Mouse (Mus musculus) stomach, embryonic 14.5 days (tissue): Measurements from ENCODE around the gene Dnm2. TPM values are rescaled to one million over a fixed set of nuclear protein-coding genes. Genes with fewer than 3 reads are reported as not detected.

Experiments
- ATAC-seq: fragments of 200-750 bp; cut with Nextera tagmentation; 2 replicates; pipeline ENCODE4 v1.8.0; 2017; ENCODE audit warnings: low read depth, moderate TSS enrichment; ENCODE audit not compliant: insufficient number of reproducible peaks, insufficient read depth, low FRiP score
- H3K27ac ChIP-seq: fragments of 300-500 bp; sonication (generic); 2 replicates; pipeline ENCODE4 v1.5.1; 2014; ENCODE audit warnings: mild to moderate bottlenecking, low read length, moderate library complexity, mixed read lengths
- H3K27me3 ChIP-seq: fragments of 300-500 bp; sonication (generic); 2 replicates; pipeline ENCODE4 v1.6.1; 2014; ENCODE audit warnings: low read length, control low read depth, mixed read lengths; ENCODE audit not compliant: control insufficient read depth, insufficient read depth
- H3K36me3 ChIP-seq: fragments of 300-500 bp; sonication (generic); 2 replicates; pipeline ENCODE4 v1.6.1; 2014; ENCODE audit warnings: mild to moderate bottlenecking, control low read depth, low read length, moderate library complexity, mixed read lengths; ENCODE audit not compliant: control insufficient read depth, insufficient read depth
- H3K4me1 ChIP-seq: fragments of 300-500 bp; sonication (generic); 2 replicates; pipeline ENCODE4 v1.6.1; 2014; ENCODE audit warnings: low read length, control low read depth, mixed read lengths; ENCODE audit not compliant: control insufficient read depth, insufficient read depth
- H3K4me2 ChIP-seq: fragments of 300-500 bp; sonication (generic); replicated peaks from 2 replicates; pipeline ENCODE4 v1.6.1; 2014; ENCODE audit warnings: low read depth, low read length, control low read depth
- H3K4me3 ChIP-seq: fragments of 300-500 bp; sonication (generic); 2 replicates; pipeline ENCODE4 v1.5.1; 2014; ENCODE audit warnings: low read depth, low read length, control low read depth
- H3K9ac ChIP-seq: fragments of 300-500 bp; sonication (generic); replicated peaks from 2 replicates; pipeline ENCODE4 v1.6.1; 2014; ENCODE audit warnings: low read depth, mild to moderate bottlenecking, control low read depth, low read length, moderate library complexity, mixed read lengths
- H3K9me3 ChIP-seq: fragments of 300-500 bp; sonication (generic); 2 replicates; pipeline ENCODE4 v1.6.1; 2016; ENCODE audit warnings: low read depth, low read length, control low read depth; ENCODE audit not compliant: control insufficient read depth
- WGBS: fragments of 180-500 bp; shearing (Covaris S2); extraction: QIAGEN DNeasy Blood & Tissue Kit; methylation state at CpG from one replicate; pipeline ENCODE4 v1.1.7; 2014; 5-methylcytosine and 5-hydroxymethylcytosine counted together
- polyA plus RNA-seq: library from polyadenylated mRNA; unstranded; fragments of >200 nt; fragmentation: Nextera tagmentation; extraction: Ambion mirVana; gene quantifications from 2 replicates; pipeline ENCODE4 v1.2.1, GENCODE M21; 2014

Dnm2 gene
- polyA plus RNA-seq, 1 experiment from 2014 or later: 61.6 TPM

DNA sequence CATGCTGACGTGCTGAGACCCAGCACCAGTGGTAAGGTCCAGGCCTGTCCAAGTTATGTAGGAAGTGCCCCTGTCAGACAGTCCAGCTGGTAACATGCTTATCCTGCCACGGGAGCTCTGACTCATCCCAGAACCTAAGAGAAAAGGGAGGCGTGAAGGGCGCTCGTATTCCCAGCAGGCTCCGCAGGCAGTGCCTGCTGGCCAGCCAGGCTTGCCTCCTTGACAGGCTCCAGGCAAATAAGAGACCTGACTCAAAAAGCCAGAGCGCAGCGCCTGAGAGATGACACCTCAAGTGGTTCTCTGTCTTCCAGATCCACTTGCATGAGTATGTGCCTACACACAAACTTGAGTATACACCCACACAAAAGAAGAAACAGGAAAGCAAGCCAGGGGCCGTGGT is 70.0 kb downstream of the Dnm2 start:
- no peak for ATAC-seq
- no peaks in the 10 kb centered on the region for H3K27me3 ChIP-seq
- no peaks in the 10 kb centered on the region for H3K4me1 ChIP-seq
- 82% methylated on average over 9 of the region's 9 CpGs for WGBS
- no peak overlapping the region for H3K9ac ChIP-seq
- no peaks in the 10 kb centered on the region for H3K9me3 ChIP-seq
- H3K4me2 ChIP-seq: no peak overlapping the region
- no peak overlapping the region for H3K27ac ChIP-seq
- no peak overlapping the region for H3K4me3 ChIP-seq
- H3K36me3 ChIP-seq: peaks cover 19% of the 10 kb centered on the region

GRCm38 (mm10) chr9:21496308-21497049 is 71.8 kb downstream of the Dnm2 start:
- Histone ChIP-seq H3K27me3 (no peaks in the 10 kb centered on the region), H3K9ac (no peak overlapping the region), H3K36me3 (peaks cover 23% of the 10 kb centered on the region), H3K27ac (no peak overlapping the region), H3K4me2 (no peak overlapping the region), H3K4me3 (no peak overlapping the region), H3K9me3 (no peaks in the 10 kb centered on the region), H3K4me1 (no peaks in the 10 kb centered on the region)
- ATAC-seq: no peak
- WGBS: 83% methylated on average over 19 of the region's 19 CpGs

GRCm38 (mm10) chr9:21497050-21497542 is 72.4 kb downstream of the Dnm2 start:
- peaks cover 23% of the 10 kb centered on the region for H3K36me3 ChIP-seq
- H3K9me3 ChIP-seq: no peaks in the 10 kb centered on the region
- H3K27me3 ChIP-seq: no peaks in the 10 kb centered on the region
- H3K4me2 ChIP-seq: no peak overlapping the region
- WGBS: 93% methylated on average over 16 of the region's 16 CpGs
- H3K4me3 ChIP-seq: no peak overlapping the region
- H3K4me1 ChIP-seq: no peaks in the 10 kb centered on the region
- no peak overlapping the region for H3K27ac ChIP-seq
- no peak overlapping the region for H3K9ac ChIP-seq
- no peak for ATAC-seq

DNA sequence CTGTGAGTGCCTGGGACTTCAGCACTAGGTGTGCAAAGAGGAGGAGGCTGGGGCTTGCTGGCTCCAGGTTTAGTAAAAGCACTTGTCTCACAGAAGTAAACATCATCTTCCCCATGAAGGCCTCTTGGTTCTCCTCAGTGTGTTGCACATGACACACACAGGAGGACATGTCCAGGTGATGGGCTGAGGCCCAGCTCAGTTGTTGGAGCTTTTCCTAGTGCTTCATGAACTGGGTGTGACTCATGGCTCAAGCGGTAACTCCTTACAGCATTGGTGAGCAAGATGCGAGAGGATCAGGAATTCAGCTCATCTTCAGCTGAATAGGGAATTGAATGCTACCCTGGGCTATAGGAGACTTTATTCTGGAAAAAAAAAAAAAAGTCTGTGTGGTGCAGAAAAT is 73.0 kb downstream of the Dnm2 start:
- Histone ChIP-seq H3K27me3 (no peaks in the 10 kb centered on the region), H3K4me2 (no peak overlapping the region), H3K4me3 (no peak overlapping the region), H3K9me3 (no peaks in the 10 kb centered on the region), H3K9ac (no peak overlapping the region), H3K27ac (no peak overlapping the region), H3K4me1 (no peaks in the 10 kb centered on the region), H3K36me3 (peaks cover 24% of the 10 kb centered on the region)
- no peak for ATAC-seq
- WGBS: 84% methylated on average over 2 of the region's 2 CpGs

DNA sequence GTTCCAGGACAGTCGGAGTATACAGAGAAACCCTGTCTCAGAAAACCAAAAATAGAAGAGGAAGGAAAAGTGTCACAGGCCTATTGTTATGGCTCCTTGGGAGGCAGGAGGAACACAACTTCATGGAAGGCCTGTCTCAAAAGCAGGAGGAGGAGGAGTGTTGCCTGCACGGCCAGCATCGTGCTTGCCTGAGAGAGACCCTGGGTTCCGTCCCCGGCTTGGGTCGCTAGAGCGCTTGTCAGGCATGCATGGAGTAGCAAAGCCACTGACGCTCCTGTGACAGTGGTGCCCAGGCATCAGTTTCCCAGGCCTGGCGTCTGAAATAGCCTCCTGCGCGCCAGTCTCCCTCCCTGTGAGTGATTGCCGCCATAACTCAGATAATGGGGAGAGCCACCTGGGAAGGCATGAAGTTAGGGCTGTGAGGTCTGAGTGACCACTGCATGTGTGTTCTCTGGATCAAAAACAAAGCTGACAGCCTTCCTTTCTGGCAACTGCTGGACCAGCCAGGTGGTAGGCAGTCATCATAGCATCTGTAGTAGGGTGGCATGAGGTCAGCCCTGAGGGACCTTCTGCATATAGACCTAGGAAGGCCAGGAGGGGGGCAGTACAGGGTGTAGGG is 73.7 kb downstream of the Dnm2 start:
- WGBS: 91% methylated on average over 12 of the region's 12 CpGs
- no peak overlapping the region for H3K27ac ChIP-seq
- no peak overlapping the region for H3K4me3 ChIP-seq
- H3K4me2 ChIP-seq: no peak overlapping the region
- H3K4me1 ChIP-seq: no peaks in the 10 kb centered on the region
- H3K36me3 ChIP-seq: peaks cover 30% of the 10 kb centered on the region
- H3K9me3 ChIP-seq: no peaks in the 10 kb centered on the region
- no peaks in the 10 kb centered on the region for H3K27me3 ChIP-seq
- ATAC-seq: no peak
- H3K9ac ChIP-seq: no peak overlapping the region

DNA sequence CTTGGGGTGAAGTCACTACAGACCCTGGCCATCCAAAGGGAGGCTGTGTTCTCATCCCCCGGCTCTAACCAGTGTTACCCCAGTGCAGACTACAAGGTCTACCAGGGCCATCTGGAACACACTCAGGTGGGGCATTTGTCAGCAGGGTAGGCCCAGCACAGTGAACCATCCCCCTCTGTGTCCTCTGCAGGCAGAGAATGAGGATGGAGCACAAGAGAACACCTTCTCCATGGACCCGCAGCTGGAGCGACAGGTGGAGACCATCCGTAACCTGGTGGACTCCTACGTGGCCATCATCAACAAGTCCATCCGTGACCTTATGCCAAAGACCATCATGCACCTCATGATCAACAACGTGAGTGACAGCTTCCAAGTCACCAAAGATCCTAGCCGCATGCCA is 78.6 kb downstream of the Dnm2 start:
- Histone ChIP-seq H3K4me3 (no peak overlapping the region), H3K36me3 (peaks cover 57% of the 10 kb centered on the region), H3K9ac (no peak overlapping the region), H3K4me2 (no peak overlapping the region), H3K27ac (no peak overlapping the region), H3K9me3 (no peaks in the 10 kb centered on the region), H3K4me1 (no peaks in the 10 kb centered on the region), H3K27me3 (no peaks in the 10 kb centered on the region)
- 93% methylated on average over 8 of the region's 8 CpGs for WGBS
- no peak for ATAC-seq

DNA sequence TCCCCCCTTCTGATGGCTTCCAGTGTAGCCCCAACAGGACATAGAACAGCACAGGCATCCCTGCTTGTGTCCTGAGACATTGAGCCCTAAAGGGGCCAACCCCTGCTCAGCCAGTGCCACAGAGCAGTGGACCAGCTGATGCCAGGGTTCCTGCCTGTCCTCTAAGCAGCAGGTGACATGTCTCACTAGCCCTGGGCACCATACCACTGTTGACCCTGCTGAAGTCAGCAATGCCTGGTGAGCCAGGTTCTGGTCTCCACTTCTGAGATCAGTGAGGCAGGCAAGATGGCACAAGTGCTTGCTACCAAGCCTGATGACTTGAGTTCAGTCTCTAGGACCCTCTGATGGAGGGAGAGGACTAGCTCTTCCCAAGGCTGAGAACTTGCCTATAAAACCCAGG is 81.1 kb downstream of the Dnm2 start:
- Histone ChIP-seq H3K9ac (no peak overlapping the region), H3K4me1 (peaks cover 7% of the 10 kb centered on the region; the same call in 1 of the 2 replicates), H3K27me3 (no peaks in the 10 kb centered on the region), H3K27ac (no peak overlapping the region), H3K36me3 (peaks cover 49% of the 10 kb centered on the region), H3K9me3 (no peaks in the 10 kb centered on the region), H3K4me3 (no peak overlapping the region), H3K4me2 (no peak overlapping the region)
- ATAC-seq: no peak

DNA sequence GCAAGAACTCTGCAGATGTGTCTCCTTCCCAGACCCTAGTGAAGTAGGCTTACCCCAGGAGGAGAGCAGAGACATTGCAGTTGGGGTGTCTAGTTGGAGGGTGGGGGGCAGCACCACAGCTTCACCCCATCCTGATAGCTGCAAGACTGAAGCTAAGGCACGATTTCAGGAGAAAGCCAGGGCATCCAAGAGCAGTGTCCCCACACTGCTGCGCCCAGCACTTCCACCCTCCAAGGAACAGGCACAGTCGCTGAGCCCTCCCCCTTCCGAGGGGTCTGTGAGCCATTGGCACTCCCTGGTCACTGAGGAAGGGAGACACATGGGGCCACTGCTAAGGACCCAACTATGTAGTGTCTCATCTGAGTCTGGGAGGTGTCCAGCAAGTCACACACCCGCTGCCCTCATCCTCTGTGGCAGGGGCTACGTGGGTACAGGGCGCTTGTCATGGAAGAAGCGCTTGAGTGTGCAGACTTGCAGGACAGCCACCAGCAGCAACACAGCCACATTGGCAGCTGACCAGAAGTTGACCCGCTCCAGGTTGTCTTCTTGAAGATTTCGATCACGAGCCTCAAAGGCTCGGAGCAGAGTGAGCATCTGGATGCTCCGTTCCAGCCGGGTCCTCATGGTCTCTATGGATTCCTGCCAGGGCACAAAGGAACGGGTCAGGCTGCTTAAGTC is 83.2 kb downstream of the Dnm2 start:
- Histone ChIP-seq H3K4me1 (peaks cover 9% of the 10 kb centered on the region; the same call in 1 of the 2 replicates), H3K36me3 (peaks cover 45% of the 10 kb centered on the region), H3K27me3 (no peaks in the 10 kb centered on the region), H3K4me3 (no peak overlapping the region), H3K9me3 (no peaks in the 10 kb centered on the region), H3K4me2 (no peak overlapping the region), H3K27ac (no peak overlapping the region), H3K9ac (no peak overlapping the region)
- no peak for ATAC-seq
- 93% methylated on average over 15 of the region's 15 CpGs for WGBS
